Mouse (Mus musculus) C2C12 (cell line): ENCODE results near the gene Gm42715. TPM values are rescaled to one million over a fixed set of nuclear protein-coding genes. Genes with fewer than 3 reads are reported as not detected.

Source experiments
- H3K27me3 ChIP-seq: one replicate; pipeline ENCODE4 v1.6.1; 2011; ENCODE audit not compliant: control insufficient read depth, insufficient read depth, insufficient read length
- H3K36me3 ChIP-seq: one replicate; pipeline ENCODE4 v1.6.1; 2011; ENCODE audit not compliant: control insufficient read depth, insufficient read depth
- H3K4me3 ChIP-seq: one replicate; pipeline ENCODE4 v1.5.1; 2011; ENCODE audit warnings: mild to moderate bottlenecking, control low read depth; ENCODE audit not compliant: poor library complexity, insufficient read depth, severe bottlenecking
- H3K79me2 ChIP-seq: one replicate; pipeline ENCODE4 v1.6.1; 2011; ENCODE audit not compliant: control insufficient read depth, insufficient read depth
- H3K79me3 ChIP-seq: one replicate; pipeline ENCODE4 v1.6.1; 2011; ENCODE audit warnings: low read depth, control low read depth
- H3ac ChIP-seq: one replicate; pipeline ENCODE3; 2011; ENCODE audit warnings: low read depth; ENCODE audit not compliant: control insufficient read depth, insufficient read length
- CEBPB ChIP-seq: IDR thresholded peaks from one replicate; pipeline ENCODE4 v1.6.1; 2011; ENCODE audit warnings: low read depth, mild to moderate bottlenecking, control low read depth, moderate library complexity
- CTCF ChIP-seq: IDR thresholded peaks from one replicate; pipeline ENCODE4 v1.5.1; 2011; ENCODE audit not compliant: control insufficient read depth, insufficient read depth, insufficient read length
- FOSL1 ChIP-seq: IDR thresholded peaks from one replicate; pipeline ENCODE4 v1.8.0; 2011; ENCODE audit warnings: mild to moderate bottlenecking, low read length; ENCODE audit not compliant: poor library complexity, insufficient read depth, severe bottlenecking
- MAX ChIP-seq: IDR thresholded peaks from one replicate; pipeline ENCODE4 v1.6.1; 2011; ENCODE audit warnings: mild to moderate bottlenecking, control low read depth
- MYOD1 ChIP-seq: IDR thresholded peaks from one replicate; pipeline ENCODE4 v1.6.1; 2011; ENCODE audit warnings: low read depth; ENCODE audit not compliant: control insufficient read depth, insufficient read length
- MYOG ChIP-seq: IDR thresholded peaks from one replicate; pipeline ENCODE4 v1.6.1; 2011; ENCODE audit not compliant: control insufficient read depth, insufficient read length; ENCODE audit errors: extremely low read depth
- USF1 ChIP-seq: IDR thresholded peaks from one replicate; pipeline ENCODE4 v1.6.1; 2011; ENCODE audit warnings: low read depth, mild to moderate bottlenecking, control low read depth, moderate library complexity
- long read RNA-seq, 2 experiments: library from polyadenylated mRNA; unstranded; transcript quantifications; one replicate each; pipeline ENCODE4 v2.0.0; 2019 to 2020
- polyA plus RNA-seq: library from polyadenylated mRNA; unstranded; fragments of >200 nt; fragmentation: generic; extraction: Trizol; gene quantifications from one replicate; pipeline ENCODE4 v1.2.1, GENCODE M21; 2012; ENCODE audit warnings: missing spikeins

Gene Gm42715
- polyA plus RNA-seq = 14.9 TPM
- long read RNA-seq, experiment 1, partial matches to known transcripts = 0 of 4 reads
- long read RNA-seq, experiment 1, other reads (novel, unspliced or antisense) = 4 of 4 reads
- long read RNA-seq, experiment 2, partial matches to known transcripts = 0 of 2 reads
- long read RNA-seq, experiment 2, other reads (novel, unspliced or antisense) = 2 of 2 reads

DNA sequence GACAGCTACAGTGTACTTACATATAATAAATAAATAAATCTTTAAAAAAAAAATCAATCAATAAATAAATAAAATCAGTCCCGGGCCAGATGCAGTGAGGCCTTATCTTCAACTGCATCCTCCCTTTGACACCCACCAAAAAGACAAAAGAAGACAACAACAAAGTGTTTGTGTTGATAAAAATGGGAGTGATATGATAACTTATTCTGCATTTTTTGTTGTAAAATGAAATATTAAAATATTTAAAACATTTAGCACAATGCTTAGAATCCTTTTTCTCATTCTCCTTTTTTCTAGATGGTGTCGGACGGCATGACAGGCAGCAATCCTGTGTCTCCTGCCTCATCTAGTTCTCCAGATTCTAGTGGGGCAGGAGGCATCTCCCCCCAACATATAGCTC, at the start of gene Gm42715:
Gene Gm42715 (plus strand): TSS at position 301 of the 400 bp plus-strand sequence.
- Histone ChIP-seq H3K79me3 (peaks cover 32% of the 10 kb centered on the region), H3K4me3 (no peak within 1 kb of the TSS), H3K27me3 (no peaks in the 10 kb centered on the region), H3K36me3 (peaks cover 93% of the 10 kb centered on the region), H3ac (no peak within 1 kb of the TSS), H3K79me2 (peaks cover 67% of the 10 kb centered on the region)
- TF ChIP-seq FOSL1 = no peak
- TF ChIP-seq CTCF = no peak
- TF ChIP-seq MYOG = no peak
- no peak for TF ChIP-seq USF1
- TF ChIP-seq MYOD1 = no peak
- no peak for TF ChIP-seq CEBPB
- TF ChIP-seq MAX = no peak

DNA sequence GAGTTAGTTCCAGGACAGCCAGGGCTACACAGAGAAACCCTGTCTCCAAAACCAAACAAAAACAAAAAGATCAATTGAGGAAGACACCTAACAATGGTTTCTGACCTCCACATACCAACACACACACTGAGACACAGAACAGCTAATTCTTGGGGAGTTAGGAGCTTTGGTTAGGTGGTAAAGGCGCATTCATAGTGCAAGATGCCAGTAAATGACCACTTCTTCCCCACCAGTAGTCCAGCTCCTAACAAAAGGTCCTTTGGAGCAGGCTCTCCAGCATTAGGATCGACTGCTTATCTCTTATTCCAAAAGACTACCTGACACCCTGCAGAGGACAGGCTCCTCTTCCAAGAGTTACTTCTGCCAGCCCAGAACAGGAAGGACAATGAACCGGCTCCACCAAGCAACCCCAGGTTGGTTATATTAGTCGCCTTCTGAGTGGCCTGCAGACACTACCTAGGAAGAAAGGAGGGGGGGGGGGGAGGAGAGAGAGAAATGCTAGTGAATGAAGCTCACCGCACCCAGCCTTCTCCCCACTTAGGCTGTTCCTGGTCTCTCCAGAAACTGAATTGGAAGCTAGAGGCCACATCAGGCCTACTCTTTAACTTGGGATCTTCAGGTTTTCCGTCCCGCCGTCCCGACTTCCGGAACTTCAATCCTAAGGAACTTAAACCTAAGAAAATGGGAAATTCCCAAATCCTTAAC, 49.2 kb upstream of the Gm42715 start:
- H3K79me2 ChIP-seq = peaks cover 46% of the 10 kb centered on the region
- H3ac ChIP-seq = peak overlapping the region; percentile 31
- H3K36me3 ChIP-seq = peaks cover 48% of the 10 kb centered on the region
- H3K27me3 ChIP-seq = no peaks in the 10 kb centered on the region
- TF ChIP-seq FOSL1 = no peak
- TF ChIP-seq MAX = no peak
- TF ChIP-seq MYOD1 = no peak
- TF ChIP-seq USF1 = no peak
- TF ChIP-seq CTCF = no peak
- peaks cover 20% of the 10 kb centered on the region for H3K79me3 ChIP-seq
- peak overlapping the region; percentile 57 for H3K4me3 ChIP-seq

DNA sequence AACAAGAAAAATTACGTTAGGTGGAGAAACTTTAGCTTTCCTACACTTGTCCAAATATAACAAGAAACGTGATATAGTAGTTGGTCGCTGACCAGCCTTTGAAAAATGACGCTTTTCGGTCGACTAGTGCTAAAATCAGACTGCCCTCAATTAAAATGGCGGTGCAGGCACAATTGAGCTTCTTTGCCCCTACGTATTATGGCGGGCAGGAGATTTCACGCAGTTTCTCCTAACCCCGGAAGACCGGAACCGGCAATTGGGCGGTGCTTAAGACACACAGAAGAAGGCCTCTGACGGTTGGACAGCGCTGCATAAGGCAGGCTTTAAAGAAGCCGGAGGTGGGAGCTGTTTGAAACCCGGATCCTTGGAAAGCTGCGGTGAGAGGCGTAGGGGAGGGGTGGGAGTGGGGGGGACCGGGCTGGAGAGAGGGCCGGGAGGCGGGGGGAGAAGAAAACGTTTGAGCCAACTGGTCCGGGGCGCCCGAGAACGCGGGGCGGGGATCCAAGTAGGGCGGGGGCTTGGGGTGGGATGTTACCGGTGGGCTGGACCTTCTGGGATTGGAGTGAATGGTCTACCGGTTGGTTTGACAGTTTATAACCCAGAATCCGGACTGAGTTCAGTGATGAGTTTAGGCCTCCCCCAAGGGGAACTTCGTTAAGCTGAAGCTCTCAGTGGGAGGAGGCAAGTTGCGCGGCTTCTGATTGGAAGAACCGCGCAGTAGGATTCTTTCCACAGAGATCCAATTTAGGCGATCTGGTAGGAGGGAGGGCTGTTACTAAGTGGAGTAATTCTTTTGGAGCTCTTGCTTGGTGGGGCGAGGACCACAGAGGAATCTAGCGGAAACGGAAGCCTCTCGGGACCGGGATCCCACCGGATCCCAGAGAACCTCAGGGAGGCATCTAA, 48.4 kb upstream of the Gm42715 start:
- Histone ChIP-seq H3K79me3 (peaks cover 20% of the 10 kb centered on the region), H3K27me3 (no peaks in the 10 kb centered on the region), H3ac (peak overlapping the region; percentile 89), H3K79me2 (peaks cover 45% of the 10 kb centered on the region), H3K36me3 (peaks cover 49% of the 10 kb centered on the region), H3K4me3 (peak overlapping the region; percentile 57)
- TF ChIP-seq CEBPB (no peak), MYOD1 (no peak), FOSL1 (no peak), CTCF (no peak), USF1 (no peak), MYOG (no peak), MAX (no peak)

DNA sequence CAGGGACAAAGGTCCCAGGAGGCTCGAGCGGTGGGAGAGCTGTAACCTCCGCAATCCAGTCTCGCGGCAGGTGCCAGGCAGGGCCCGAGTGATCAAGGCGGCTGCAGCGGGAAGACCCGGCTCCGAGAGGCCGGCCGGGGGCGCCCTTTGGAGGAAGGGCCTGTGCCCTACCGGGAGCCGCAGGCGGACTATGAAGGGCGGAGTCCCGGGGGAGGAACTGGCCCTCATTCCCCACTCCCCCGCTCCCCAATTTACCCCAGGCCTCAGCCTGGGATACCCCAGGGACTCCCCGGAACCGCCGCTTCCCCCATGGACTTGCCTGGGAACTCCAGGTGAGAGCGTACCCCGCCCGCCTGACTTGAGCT, 47.8 kb upstream of the Gm42715 start:
- no peak for TF ChIP-seq MYOG
- no peak for TF ChIP-seq CEBPB
- TF ChIP-seq CTCF = no peak
- TF ChIP-seq MYOD1 = no peak
- no peak for TF ChIP-seq USF1
- Histone ChIP-seq H3ac (peak overlapping the region; percentile 89), H3K4me3 (peak overlapping the region; percentile 57), H3K36me3 (peaks cover 49% of the 10 kb centered on the region), H3K27me3 (no peaks in the 10 kb centered on the region), H3K79me2 (peaks cover 45% of the 10 kb centered on the region), H3K79me3 (peaks cover 20% of the 10 kb centered on the region)

DNA sequence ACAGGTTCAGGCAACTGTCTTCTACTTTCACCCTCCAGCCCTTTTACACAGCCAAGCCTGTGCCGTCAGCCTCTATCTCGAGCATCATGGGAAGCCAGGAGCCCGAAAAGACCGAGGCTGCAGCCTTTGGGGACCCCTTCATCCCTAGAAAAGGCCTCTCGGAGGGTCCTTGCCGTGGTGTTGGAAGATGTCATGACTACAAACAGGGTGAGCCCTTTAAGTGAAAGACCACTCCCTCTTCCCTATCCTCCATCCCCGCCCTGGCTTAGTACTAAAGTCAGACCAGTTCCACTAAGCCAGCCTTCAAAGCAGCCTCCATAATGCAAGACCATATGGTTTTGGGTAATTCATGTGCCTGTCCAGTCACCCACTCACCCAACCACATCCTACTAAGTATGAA, 47.3 kb upstream of the Gm42715 start:
- Histone ChIP-seq H3K4me3 (peak overlapping the region; percentile 57), H3K79me2 (peaks cover 45% of the 10 kb centered on the region), H3K79me3 (peaks cover 19% of the 10 kb centered on the region), H3K27me3 (no peaks in the 10 kb centered on the region), H3K36me3 (peaks cover 49% of the 10 kb centered on the region), H3ac (peak overlapping the region; percentile 89)
- TF ChIP-seq MYOD1 = no peak
- TF ChIP-seq MAX = no peak
- no peak for TF ChIP-seq CEBPB
- no peak for TF ChIP-seq USF1
- TF ChIP-seq MYOG = no peak
- no peak for TF ChIP-seq CTCF
- TF ChIP-seq FOSL1 = no peak
